Mouse (Mus musculus) large intestine, adult 2 months (tissue): ENCODE measurements around the gene Kctd7. TPM values are rescaled to one million over a fixed set of nuclear protein-coding genes. Genes with fewer than 3 reads are reported as not detected.

Experiments
- DNase-seq: peaks from one replicate; pipeline ENCODE4 v3.0.0-alpha.2; 2012; ENCODE audit warnings: low read depth, low spot score
- WGBS: fragments of 180-500 bp; shearing (Covaris S2); methylation state at CpG from one replicate; pipeline ENCODE4 v1.1.7; 2018; 5-methylcytosine and 5-hydroxymethylcytosine counted together
- polyA plus RNA-seq: library from polyadenylated mRNA; depleted of rRNA; stranded (reverse); fragments of >200 nt; gene quantifications from 2 replicates; pipeline ENCODE4 v1.2.3, GENCODE M21; 2012; rRNA removed

Kctd7 gene
- polyA plus RNA-seq, 1 experiment: 1.3 TPM

GRCm38 (mm10) chr5:130184193-130184856 lies 39.7 kb downstream of the Kctd7 start:
- WGBS: 63% methylated on average over 9 of the region's 9 CpGs
- DNase-seq: no peak

- WGBS: 51% methylated on average over 6 of the region's 6 CpGs
- DNase-seq: no peak
Observed at GRCm38 (mm10) chr5:130185312-130185711, 40.7 kb downstream of the Kctd7 start.

DNA sequence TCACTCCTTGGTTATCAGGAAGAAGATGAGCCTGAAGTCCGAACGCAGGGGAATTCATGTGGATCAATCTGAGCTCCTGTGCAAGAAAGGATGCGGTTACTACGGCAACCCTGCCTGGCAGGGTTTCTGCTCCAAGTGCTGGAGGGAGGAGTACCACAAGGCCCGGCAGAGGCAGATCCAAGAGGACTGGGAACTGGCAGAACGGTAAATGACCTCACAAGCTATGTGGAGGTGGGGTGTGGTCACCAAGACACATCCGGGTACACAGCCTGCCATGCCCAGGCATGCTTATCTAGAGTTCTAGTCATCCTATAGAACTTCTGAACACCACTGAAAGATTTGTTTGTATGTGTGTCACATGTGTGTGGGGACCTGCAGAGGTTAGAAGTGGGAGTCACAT lies 42.7 kb downstream of the Kctd7 start:
- no peak for DNase-seq
- WGBS: 51% methylated on average over 7 of the region's 7 CpGs

DNA sequence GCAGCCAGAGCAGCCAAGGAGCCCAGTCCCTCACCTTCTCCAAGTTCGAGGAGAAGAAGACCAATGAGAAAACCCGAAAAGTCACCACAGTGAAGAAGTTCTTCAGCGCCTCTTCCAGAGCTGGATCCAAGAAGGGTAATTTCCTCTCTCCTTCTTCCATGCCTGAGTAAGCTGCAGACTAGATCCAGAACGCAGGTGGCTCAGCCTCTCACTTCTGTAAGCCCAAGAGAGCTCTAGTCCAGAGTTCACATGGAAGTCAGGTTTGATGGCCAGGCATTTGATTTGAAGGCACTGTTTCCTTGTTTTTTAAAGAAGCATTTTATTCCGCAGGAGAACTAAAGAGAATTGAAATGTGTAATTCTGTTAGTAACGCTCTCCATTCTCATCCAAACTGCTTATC lies 46.2 kb downstream of the Kctd7 start:
- DNase-seq: no peak
- 89% methylated on average over 6 of the region's 6 CpGs for WGBS

- 48% methylated on average over 6 of the region's 6 CpGs for WGBS
- DNase-seq: no peak
Observed at GRCm38 (mm10) chr5:130191865-130192264, 47.2 kb downstream of the Kctd7 start.

- 70% methylated on average over 2 of the region's 2 CpGs for WGBS
- no peak for DNase-seq
Observed at GRCm38 (mm10) chr5:130192356-130192944, 47.8 kb downstream of the Kctd7 start.

GRCm38 (mm10) chr5:130193760-130194159 lies 49.1 kb downstream of the Kctd7 start:
- 79% methylated on average over 3 of the region's 3 CpGs for WGBS
- no peak for DNase-seq

DNA sequence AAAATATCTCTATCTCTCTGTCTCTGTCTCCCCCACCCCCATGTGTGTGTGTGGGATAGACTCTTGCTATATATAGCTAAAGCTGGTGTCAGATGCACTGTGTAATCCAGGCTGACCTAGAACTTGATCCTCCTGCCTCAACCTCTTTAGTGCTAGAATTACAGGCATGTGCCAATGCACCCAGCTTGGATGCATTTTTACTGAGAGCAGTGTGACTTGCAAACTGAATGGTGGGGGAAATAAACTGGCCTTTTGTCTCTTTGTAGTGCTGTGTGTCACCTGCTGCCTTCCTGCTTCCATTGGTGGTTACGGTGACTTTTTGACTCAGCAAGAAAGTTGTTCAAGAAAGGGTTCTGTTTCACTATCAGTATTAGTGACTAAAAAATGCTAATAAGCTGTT lies 51.6 kb downstream of the Kctd7 start:
- 89% methylated on average over 1 of the region's 1 CpGs for WGBS
- DNase-seq: no peak

DNA sequence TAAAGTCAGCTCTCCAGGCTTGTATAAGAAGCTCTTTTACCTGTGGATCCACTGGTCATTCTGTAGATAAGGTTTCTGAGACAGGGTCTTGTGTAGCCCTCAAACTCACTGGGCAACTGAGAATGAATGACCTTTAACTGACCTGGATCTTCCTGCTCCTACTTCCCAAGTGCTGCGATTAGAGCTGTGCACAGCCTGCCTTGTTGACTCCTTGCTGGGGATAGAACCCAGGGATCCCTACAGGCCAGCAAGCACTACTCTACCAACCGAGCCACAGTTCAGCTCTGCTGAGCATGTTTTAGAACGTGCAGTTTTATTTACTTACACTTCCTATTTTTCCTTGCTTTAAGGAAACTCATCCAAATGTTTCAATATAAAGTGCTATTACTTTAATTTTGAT lies 52.8 kb downstream of the Kctd7 start:
- WGBS: 64% methylated on average over 3 of the region's 3 CpGs
- DNase-seq: no peak

DNA sequence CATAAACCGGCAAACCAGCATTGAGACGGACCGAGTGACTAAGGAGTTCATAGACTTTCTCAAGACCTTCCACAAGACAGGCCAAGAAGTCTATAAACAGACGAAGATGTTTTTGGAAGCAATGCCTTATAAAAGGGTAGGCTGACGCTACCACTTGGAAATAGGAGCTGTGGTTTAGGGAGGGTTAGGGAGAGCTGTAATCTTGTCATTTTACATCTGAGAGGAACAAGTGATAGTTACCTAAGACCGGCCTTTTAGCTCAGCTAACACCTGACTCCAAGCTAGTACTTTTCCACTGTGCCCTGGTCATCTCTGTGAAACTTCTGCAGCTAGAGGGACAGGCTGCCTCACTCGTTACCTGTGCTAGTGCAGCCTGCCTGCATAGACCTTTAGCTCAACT lies 53.3 kb downstream of the Kctd7 start:
- no peak for DNase-seq
- 79% methylated on average over 7 of the region's 7 CpGs for WGBS

GRCm38 (mm10) chr5:130200233-130201029 lies 55.8 kb downstream of the Kctd7 start:
- DNase-seq: no peak
- 46% methylated on average over 10 of the region's 10 CpGs for WGBS

DNA sequence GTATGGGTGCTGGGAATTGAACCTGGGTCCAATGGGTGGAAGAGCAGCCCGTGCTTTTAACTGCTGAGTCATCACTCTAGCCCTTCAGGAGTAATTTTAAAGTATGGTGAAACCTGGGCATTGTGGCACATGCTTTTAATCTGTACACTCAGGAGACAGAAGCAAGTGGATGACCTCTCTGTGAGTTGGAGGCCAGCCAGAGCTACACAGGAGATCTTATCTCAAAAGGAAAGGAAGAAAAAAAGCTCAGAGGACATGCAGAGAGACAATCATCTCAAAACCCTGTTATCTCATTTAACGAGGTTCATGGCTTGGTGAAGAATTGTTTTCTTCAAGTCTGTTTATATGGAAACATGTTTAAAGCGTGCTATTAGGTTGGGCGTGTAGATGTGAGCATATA lies 59.3 kb downstream of the Kctd7 start:
- WGBS: 41% methylated on average over 4 of the region's 4 CpGs
- DNase-seq: no peak

GRCm38 (mm10) chr5:130204560-130204959 lies 59.9 kb downstream of the Kctd7 start:
- DNase-seq: no peak
- WGBS: 74% methylated on average over 6 of the region's 6 CpGs

Other genes with a start within 250 kb of the Kctd7 start
- 0.17 and 0.41 TPM in 2 replicates for gene Zbed5, start 249.1 kb upstream of the Kctd7 start, polyA plus RNA-seq
- gene Phkg1, start 246.3 kb upstream of the Kctd7 start, polyA plus RNA-seq: 0.27 and 0.31 TPM in 2 replicates
- 1.4 and 1.9 TPM in 2 replicates for gene Nupr1l, start 236.3 kb upstream of the Kctd7 start, polyA plus RNA-seq
- 19.2 and 19.7 TPM in 2 replicates for gene Vkorc1l1, start 202.9 kb upstream of the Kctd7 start, polyA plus RNA-seq
- gene Gusb, start 141.8 kb upstream of the Kctd7 start, polyA plus RNA-seq: 25.9 and 32.9 TPM in 2 replicates
- 34.7 and 39.6 TPM in 2 replicates for gene Asl, start 115.6 kb upstream of the Kctd7 start, polyA plus RNA-seq
- gene Crcp, start 115.6 kb upstream of the Kctd7 start, polyA plus RNA-seq: 13.1 and 13.4 TPM in 2 replicates
- gene Tpst1, start 71.5 kb upstream of the Kctd7 start, polyA plus RNA-seq: 6.9 and 7.7 TPM in 2 replicates
- gene Rabgef1, start 26.9 kb downstream of the Kctd7 start, polyA plus RNA-seq: 11.7 and 16.7 TPM in 2 replicates
- gene Tmem248, start 72.2 kb downstream of the Kctd7 start, polyA plus RNA-seq: 24.4 and 26.2 TPM in 2 replicates
- gene Sbds, start 110.7 kb downstream of the Kctd7 start, polyA plus RNA-seq: 21.9 and 32.7 TPM in 2 replicates
- gene Tyw1, start 110.8 kb downstream of the Kctd7 start, polyA plus RNA-seq: 6.7 and 7.9 TPM in 2 replicates
- gene Caln1, start 224.6 kb downstream of the Kctd7 start, polyA plus RNA-seq: 0.01 TPM in 1 of 2 replicates, not detected in the other
- not detected in 2 replicates for gene A330070K13Rik, start 239.8 kb downstream of the Kctd7 start, polyA plus RNA-seq